Mouse (Mus musculus) leukemia stem cell, adult 10-12 weeks (primary cell): ENCODE measurements around the gene Gm8362. TPM values are rescaled to one million over a fixed set of nuclear protein-coding genes. Genes with fewer than 3 reads are reported as not detected.

Source experiments
- polyA plus RNA-seq: library from polyadenylated mRNA; stranded (reverse); fragments of >175 nt; gene quantifications from 2 replicates; pipeline ENCODE4 v1.2.3, GENCODE M21; 2012; ENCODE audit warnings: low replicate concordance

The Gm8362 gene
- polyA plus RNA-seq = not detected in 2 replicates

DNA sequence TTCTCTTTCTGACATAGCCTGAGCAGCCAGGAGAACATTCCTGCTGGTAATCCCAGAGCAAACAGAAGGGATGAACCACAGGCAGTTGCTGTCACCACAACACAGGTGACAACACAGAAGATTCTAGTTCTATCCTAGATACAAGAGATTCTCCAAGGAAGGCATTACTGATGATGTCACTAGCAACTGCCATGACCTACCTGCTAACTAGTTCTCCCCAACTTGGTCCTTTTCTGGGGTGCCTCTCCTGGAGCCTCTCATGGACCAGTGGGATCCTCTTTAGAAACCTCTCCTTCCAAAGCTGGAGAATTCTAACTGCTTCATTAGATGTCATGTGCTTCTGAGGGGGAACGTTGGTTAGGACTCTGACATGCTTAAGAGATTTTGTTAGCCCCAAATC lies at the start of gene Gm8362:
Gene Gm8362 (minus strand): TSS at position 101 of the 400 bp plus-strand sequence.

DNA sequence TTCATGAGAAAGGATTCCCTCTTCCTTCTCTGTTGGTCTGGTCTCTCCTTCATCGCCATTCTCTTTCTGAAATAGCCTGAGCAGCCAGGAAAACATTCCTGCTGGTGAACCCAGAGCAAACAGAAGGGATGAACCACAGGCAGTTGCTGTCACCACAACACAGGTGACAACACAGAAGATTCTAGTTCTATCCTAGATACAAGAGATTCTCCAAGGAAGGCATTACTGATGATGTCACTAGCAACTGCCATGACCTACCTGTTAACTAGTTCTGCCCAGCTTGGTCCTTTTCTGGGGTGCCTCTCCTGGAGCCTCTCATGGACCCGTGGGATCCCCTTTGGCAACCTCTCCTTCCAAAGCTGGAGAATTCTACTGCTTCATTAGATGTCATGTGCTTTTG lies 32.0 kb downstream of the Gm8362 start, which contains the start of gene Gm3636:
Gene Gm3636 (minus strand): TSS at position 101 of the 400 bp plus-strand sequence.

DNA sequence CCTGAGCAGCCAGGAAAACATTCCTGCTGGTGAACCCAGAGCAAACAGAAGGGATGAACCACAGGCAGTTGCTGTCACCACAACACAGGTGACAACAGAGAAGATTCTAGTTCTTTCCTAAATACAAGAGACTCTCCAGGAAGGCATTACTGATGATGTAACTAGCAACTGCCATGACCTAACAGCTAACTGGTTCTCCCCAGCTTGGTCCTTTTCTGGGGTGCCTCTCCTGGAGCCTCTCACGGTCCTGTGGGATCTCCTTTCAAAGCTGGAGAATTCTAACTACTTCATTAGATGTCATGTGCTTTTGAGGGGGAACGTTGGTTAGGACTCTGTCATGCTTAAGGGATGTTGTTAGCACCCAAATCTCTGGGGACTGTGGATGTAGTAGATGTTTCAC lies 54.1 kb downstream of the Gm8362 start, which contains the start of gene Gm8050:
Gene Gm8050 (minus strand): TSS at position 101 of the 400 bp plus-strand sequence.

Other genes starting within 250 kb of the Gm8362 start
- gene Gm8356, start 237.1 kb downstream of the Gm8362 start, polyA plus RNA-seq = not detected in 2 replicates
- not detected in 2 replicates for gene Gm3629, start 183.8 kb downstream of the Gm8362 start, polyA plus RNA-seq
- gene Gm3460, start 152.0 kb downstream of the Gm8362 start, polyA plus RNA-seq = not detected in 2 replicates
- gene Gm10251, start 90.2 kb downstream of the Gm8362 start, polyA plus RNA-seq = not detected in 2 replicates
- not detected in 2 replicates for gene Gm8050, start 54.2 kb downstream of the Gm8362 start, polyA plus RNA-seq
- gene Gm3636, start 32.1 kb downstream of the Gm8362 start, polyA plus RNA-seq = not detected in 2 replicates
- not detected in 2 replicates for gene Gm3642, start 65.9 kb upstream of the Gm8362 start, polyA plus RNA-seq
- not detected in 2 replicates for gene Gm3667, start 115.6 kb upstream of the Gm8362 start, polyA plus RNA-seq
- gene Gm6356, start 199.4 kb upstream of the Gm8362 start, polyA plus RNA-seq = not detected in 2 replicates